Mouse (Mus musculus): ENCODE measurements around the gene Zfand2a.

Zfand2a gene

GRCm38 (mm10) chr5:139466801-139467200 is 17.5 kb downstream of the Zfand2a start:
- no peak for DNase-seq (ENCODE audit: low spot score in 2 of 2)

DNA sequence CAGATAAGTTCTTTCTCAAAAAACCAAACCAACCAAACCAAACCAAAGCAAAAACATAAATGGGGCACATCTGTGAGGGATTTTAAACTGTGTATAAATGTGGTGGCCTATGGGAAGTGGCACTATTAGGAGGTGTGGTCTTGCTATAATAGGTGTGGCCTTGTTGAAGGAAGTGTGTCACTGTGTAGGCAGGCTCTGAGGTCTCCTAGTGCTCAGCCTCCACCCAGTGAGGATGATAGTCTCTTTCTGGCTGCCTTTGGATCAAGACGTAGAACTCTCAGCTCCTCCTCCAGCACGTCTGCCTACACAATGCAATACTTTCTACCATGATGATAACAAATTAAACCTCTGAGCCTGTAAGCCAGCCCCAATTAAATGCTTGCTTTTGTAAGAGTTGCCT is 18.0 kb downstream of the Zfand2a start:
- DNase-seq (ENCODE audit: low spot score in 2 of 2): no peak

DNA sequence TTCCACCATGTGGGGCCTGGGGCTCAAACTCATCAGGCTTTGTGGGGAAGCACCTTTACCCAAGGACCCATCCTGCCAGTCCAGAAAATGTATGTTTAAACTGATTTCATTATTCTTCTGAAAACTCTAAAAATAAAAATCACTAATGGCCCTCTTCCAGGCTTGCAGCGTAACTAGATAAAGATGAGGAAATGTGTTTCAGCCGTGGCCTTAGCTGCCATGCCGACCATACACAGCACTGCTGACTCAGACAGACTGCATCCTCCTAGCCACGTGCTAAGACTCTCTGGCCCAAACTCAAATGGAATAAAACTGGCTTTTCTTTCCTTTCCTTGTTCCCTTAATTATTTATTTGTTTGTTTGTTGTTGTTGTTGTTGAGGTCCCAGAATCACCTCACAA is 19.5 kb downstream of the Zfand2a start:
- DNase-seq (ENCODE audit: low spot score in 2 of 2): no peak

DNA sequence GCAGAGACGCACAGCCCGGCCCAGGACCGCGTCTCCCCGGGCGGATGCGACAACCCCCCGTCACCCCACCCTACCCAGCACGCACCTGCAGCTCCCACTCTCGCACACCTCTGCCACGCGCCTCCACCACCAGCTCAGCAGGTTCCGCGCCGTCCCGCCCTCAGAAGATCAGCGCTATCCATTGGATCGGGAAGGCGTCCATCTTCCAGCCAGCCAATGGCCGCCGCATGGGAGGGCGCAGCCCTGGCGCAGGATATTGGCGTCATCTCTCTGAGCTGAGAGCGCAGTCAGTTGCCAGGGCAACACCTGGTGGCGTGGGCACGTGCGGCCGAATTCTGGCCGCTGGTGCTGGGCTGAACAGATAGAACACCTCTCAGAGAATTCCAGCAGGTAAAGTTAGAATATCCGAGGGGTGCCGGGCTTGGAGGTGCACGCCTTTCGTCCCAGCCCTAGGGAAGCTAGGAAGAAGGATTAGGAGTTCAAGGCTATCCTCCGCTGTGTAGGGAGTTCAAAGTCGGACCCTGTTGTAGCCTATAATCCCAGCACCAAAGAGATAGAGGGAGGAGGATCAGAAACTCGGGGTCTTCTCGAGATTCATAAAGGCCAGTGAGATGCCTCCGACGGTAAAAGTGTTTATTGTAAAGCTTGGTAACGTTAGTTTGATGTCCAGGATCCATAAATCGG is 23.8 kb downstream of the Zfand2a start, which contains the start of gene 3110082I17Rik:
TSS of gene 3110082I17Rik (minus strand) at position 144 of the 684 bp plus-strand sequence.
- DNase-seq (ENCODE audit: low spot score in 2 of 2): peak; percentile 95 to 97

DNA sequence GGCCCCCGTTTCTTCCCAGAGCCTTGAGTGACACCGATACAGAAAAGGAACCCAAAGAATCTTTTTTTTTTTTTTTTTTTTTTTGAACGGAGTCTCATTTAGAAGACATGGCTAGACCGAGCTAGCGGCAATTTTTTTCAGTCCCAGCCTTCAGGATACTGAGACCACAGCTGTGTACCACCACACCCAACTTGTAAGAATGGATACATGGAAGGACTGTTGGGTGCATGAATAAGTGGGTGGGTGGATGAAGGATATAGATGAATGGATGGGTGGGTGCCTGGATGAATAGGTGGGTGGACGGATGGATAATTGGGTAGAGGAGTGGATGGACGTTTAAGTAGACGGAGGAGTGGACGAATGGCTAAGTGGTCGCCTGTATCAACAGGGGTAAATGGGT is 24.4 kb downstream of the Zfand2a start:
- DNase-seq (ENCODE audit: low spot score in 2 of 2): no peak

DNA sequence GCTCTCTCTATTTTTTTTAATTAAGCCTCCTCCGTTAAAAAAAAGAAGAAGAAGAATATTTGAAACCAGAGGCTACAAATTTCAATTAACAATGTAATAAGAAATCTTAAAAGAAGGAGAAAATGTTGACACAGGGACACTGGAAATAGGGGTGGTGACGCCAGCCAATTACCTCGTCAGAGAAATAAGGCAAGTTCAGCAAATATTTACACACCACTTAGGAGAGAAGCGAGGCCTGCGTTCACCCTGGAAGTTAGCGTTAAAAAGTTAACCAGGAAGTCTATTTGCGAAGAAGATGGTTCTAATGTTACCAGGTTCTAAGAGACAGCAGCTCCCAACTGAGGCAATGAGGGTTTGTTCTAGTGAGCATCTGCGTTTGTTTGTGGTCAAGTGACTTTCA is 27.1 kb downstream of the Zfand2a start:
- DNase-seq (ENCODE audit: low spot score in 2 of 2): no peak

GRCm38 (mm10) chr5:139455166-139455565 is 29.2 kb downstream of the Zfand2a start:
- DNase-seq (ENCODE audit: low spot score in 2 of 2): no peak

DNA sequence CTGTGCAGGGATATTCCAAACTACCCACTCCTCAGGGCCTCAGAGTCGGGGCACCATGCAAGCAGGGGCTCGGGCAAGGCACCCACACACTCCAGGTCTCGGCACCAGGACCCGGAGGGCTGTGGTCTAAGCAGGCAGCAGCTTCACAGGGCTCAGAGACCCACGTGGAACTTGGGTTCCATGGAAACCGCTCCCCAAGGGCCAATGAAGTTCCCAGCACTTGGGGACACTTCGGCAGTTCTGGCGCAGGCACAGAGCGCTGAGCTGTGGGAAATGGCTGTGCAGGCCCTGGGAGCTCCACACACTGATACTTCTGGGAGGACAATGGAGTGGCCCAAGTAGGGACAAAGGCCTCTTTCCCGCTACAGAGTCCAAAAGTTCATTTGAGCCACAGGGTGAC is 31.3 kb downstream of the Zfand2a start:
- no peak for DNase-seq (ENCODE audit: low spot score in 2 of 2)

- no peak for DNase-seq (ENCODE audit: low spot score in 2 of 2)
Observed at GRCm38 (mm10) chr5:139449926-139450325, 34.4 kb downstream of the Zfand2a start.

DNA sequence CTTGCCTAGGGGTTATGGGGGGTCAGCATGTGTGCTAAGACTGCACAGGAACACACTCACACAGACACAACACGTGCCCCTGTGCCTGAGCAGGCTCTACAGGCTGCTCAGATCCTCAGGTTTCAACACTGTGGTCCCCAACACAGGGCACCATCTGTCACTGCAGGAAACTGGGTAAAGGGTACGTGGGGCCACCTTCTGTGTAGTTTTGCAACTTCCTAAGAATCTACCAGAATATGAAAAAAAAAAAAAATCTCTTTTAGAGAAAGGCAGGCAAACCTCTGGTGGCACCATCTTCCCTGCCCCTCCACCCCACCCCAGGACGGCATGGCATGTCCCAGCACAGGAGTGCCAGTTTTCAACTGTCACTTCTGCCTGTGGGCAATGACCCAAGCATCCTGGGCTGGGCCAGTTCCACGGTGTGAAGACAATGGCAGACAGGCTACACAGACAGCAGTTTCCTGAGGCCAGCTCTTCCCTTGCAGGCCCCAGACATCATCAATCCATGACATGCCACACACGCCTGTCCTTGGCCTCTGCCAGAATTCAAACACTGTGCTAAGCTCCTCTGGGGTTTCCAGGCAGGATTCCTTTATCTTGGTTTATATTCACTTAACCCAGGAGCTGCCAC is 35.1 kb downstream of the Zfand2a start:
- peak; percentile 16 to 50 for DNase-seq (ENCODE audit: low spot score in 2 of 2)

- DNase-seq (ENCODE audit: low spot score in 2 of 2): no peak
Observed at GRCm38 (mm10) chr5:139448025-139448424, 36.3 kb downstream of the Zfand2a start.

DNA sequence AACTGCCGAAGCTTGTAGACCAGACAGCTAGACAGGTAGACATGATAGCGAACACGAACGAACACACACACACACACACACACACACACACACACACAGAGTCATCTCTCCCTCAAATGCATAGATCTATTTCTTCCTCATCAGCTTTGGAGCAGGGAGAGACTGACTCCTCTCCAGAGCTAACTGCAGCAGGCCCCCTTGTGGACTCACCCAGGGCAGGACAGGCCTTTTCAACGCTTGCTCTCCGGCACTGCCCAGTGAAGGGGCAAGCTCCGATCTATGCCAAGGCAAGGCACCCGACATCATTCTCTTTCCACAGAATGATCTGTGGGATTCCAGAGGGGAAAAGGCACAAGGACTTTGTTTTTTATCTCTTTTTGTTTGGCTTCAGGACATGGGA is 39.1 kb downstream of the Zfand2a start:
- no peak for DNase-seq (ENCODE audit: low spot score in 2 of 2)

GRCm38 (mm10) chr5:139442962-139443361 is 41.4 kb downstream of the Zfand2a start:
- no peak for DNase-seq (ENCODE audit: low spot score in 2 of 2)

DNA sequence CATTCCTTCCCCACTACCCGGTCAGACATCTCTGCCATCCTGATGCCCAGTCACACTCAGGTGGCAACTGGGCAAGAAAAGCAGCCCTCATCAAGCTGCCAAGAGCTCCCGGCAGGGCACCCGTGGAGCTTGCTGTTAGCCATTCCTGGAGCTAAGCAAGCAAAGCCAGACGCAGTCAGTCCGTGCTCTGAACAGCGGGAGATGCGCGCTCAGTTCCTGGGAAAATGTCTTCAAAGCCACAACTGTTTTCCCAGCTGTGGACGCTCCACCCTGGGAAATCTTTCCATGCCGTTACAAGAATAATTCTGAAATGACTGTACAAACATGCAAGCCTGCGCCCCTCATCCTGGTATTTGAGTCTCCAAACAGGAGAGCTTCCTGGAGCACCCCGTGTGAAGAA is 41.9 kb downstream of the Zfand2a start:
- DNase-seq (ENCODE audit: low spot score in 2 of 2): no peak

- DNase-seq (ENCODE audit: low spot score in 2 of 2): no peak
Observed at GRCm38 (mm10) chr5:139441726-139442018, 42.7 kb downstream of the Zfand2a start.

GRCm38 (mm10) chr5:139440926-139441725 is 43.2 kb downstream of the Zfand2a start:
- DNase-seq (ENCODE audit: low spot score in 2 of 2): no peak

GRCm38 (mm10) chr5:139440451-139440850 is 43.9 kb downstream of the Zfand2a start:
- no peak for DNase-seq (ENCODE audit: low spot score in 2 of 2)

DNA sequence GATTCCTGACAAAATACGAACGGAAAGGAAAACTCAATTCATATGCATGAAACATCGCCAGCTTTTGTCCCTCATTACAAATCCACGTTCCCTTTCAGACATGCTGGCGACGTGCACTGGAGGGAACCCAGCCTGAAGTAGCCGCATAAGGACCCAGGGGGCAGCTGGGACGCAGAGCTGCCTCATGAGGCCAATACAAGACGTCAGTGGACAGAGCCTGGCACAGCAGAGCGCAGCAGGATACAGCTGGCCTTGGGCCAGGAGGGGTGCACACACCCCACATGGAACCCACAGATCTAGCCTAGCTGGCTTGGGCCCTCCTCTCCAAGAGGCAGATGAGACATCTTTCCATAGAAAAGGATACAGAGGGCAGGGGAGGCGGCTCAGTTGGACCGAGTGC is 45.9 kb downstream of the Zfand2a start:
- DNase-seq (ENCODE audit: low spot score in 2 of 2): no peak

DNA sequence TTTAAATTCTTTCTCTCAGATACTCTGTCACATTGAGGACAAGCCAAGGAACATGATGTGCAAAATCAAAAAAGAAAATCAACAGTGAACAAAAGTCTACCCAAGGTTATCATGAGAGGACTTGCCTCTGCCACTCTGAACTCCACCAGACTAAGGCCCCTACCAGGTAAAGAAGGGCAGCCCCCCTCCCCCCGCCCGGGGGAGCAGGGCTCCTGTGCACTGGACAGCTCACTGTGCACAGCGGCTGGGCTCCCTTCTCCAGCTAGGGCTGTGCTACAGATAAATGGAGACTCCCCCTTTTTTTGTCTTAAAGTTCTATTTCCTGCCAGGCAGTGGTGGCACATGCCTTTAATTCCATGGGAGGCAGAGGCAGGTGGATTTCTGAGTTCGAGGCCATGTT is 46.6 kb downstream of the Zfand2a start:
- DNase-seq (ENCODE audit: low spot score in 2 of 2): no peak

DNA sequence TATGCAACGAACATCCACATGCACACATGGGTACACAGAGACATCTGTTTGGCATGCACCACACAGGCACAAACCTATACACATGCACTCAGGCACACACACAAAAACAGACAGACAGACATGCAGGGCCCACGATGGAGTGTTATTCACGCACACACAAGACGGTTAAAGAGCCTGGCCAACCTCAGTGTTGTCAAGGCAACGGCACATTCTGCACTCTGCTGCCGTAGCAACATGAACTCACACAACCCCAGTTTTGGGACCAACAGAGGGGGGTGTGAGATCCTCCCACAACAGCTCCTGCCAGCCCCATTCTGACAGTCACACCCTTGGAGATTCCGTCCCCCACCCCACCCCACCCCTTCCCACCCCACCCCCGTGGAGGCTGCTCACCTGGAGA is 49.4 kb downstream of the Zfand2a start:
- no peak for DNase-seq (ENCODE audit: low spot score in 2 of 2)

GRCm38 (mm10) chr5:139433842-139434568 is 50.3 kb downstream of the Zfand2a start:
- DNase-seq (ENCODE audit: low spot score in 2 of 2): no peak

Measured in spleen, postnatal 10 days (tissue).